Mouse (Mus musculus) frontal cortex, postnatal 14 days (tissue): Measurements from ENCODE around the gene Thegl.

Experiments
- DNase-seq, 2 experiments: peaks; one replicate each; pipeline ENCODE4 v3.0.0; 2022; ENCODE audit warnings: low spot score in 2 of 2

The Thegl gene

GRCm38 (mm10) chr5:77044362-77044761 is 28.5 kb downstream of the Thegl start:
- no peak for DNase-seq

GRCm38 (mm10) chr5:77052616-77053015 is 36.8 kb downstream of the Thegl start:
- DNase-seq: no peak

GRCm38 (mm10) chr5:77056881-77057440 is 41.1 kb downstream of the Thegl start:
- no peak for DNase-seq

- DNase-seq: no peak
These were observed 44.5 kb downstream of the Thegl start for GRCm38 (mm10) chr5:77060363-77060762.

DNA sequence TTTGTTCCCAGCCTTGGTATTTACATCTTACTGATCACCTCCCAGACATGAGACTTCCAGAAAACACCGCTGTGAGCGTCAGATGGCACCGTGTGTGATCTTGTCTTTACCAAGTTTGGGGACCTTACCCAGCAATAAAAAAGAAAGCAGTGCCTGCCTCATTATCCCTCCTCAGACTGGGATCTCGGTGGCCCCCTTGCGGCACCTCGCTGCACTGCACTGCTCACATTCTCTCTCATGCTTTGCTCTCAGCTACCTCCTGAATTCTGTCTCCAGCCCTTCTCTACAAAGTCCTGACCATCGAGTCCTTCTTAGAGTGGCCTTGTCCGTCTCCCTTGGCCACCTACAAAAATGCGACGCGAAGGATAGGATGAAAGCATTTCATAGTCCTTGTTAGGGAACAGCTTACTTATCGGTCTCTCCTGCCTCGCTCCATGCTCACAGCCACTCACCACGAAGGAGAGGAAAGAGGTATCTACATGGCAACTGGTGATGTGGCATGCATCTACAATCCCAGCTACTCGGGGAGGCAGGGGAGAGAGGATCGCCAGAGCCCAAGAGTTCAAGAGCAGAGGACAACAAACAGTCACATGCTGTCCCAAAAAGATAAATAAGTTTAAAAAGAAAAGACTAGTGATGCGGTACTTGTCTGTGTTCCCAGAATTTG is 45.7 kb downstream of the Thegl start:
- peak; percentile 35 to 73 for DNase-seq

GRCm38 (mm10) chr5:77067321-77067720 is 51.5 kb downstream of the Thegl start:
- DNase-seq: no peak

DNA sequence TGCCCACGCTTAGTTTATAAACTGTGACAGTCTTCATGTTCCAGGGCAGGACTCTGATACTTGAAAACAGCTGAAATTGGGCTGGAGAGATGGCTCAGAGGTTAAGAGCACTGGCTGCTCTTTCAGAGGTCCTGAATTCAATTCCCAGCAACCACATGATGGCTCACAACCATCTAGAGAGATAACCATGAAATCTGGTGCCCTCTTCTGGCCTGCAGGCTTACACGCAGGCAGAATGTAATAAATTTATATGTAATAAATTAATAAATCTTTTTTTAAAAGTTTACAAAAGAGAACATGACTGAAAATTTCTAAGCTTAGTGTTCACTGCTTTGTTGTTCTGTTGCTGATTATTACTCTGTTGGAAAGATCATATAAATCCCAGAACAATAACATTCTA is 55.2 kb downstream of the Thegl start:
- DNase-seq: no peak

DNA sequence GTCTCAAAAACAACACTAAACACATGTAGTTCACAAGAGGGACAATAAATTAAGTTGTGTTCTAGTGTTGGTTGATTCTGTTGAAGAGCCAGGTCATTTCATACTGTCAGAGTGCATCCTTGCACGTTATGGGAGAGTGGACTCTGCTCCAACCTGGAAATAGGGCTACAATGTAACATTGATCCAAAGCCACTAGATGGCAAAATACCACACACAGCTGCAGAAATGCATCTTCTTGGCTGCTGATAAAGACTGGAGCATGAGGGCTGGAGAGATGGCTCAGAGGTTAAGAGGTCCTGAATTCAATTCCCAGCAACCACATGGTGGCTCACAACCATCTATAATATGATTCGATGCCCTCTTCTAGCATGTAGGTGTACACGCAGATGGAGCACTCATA is 55.8 kb downstream of the Thegl start:
- no peak for DNase-seq

GRCm38 (mm10) chr5:77073794-77074193 is 58.0 kb downstream of the Thegl start:
- no peak for DNase-seq

- DNase-seq: peak in 1 of 2 experiments; percentile 25
These were observed 59.1 kb downstream of the Thegl start for GRCm38 (mm10) chr5:77074914-77075313.

- no peak for DNase-seq
These were observed 60.1 kb downstream of the Thegl start for GRCm38 (mm10) chr5:77075951-77076350.

- DNase-seq: no peak
These were observed 64.9 kb downstream of the Thegl start for GRCm38 (mm10) chr5:77080761-77081160.

DNA sequence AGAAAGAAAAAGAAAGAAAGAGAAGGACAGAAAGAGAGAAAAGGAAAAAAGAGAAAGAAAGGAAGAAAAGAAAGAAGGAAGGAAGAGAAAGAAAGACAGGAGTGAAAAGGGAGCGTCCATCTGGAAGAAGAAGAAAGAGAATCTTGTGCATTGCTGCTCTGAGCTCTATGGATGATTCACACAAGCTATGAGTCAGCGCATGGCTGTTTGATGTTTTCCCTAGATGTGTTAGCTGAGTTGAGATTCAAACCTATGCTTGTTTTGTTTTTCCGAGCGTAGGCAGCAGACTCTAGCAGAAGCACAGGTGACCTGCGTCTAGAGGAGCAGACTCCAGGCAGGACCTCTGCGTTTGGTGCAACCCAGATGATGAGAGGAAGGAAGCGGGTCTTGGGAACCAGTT is 66.9 kb downstream of the Thegl start:
- DNase-seq: no peak

GRCm38 (mm10) chr5:77084418-77084817 is 68.6 kb downstream of the Thegl start:
- no peak for DNase-seq

DNA sequence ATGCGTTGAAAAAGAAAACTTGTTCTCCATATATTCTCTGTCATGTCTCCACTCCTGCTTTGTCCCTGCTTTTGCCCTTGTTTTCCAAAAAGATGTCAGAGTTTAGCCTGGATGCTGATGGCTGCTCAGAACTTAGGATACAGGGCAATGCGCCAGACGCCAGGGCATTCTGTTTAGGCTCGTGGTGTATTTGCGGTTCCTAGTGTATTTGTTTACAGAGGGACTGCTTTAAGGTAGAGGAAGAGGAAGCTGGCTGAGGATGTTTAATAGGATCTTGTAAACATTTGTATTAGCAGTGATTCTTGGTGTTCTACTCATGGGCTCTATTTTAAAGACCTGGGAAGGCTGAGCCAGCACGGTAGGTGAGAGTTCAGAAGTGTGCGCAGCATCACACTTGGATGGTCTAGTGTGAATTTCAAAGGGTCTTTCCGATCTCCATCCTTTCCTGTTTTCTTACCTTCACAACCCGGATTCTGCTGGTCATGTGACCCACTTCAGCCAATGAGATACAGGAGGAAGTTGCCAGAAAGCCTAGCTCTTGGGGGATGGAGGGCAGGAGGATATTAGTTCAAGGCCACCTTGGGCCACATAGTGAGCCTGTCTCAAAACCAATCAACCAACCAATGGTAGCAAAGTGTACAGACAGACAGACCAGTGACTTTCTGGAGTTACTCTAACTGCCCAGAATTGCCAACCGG is 70.1 kb downstream of the Thegl start:
- no peak for DNase-seq

- no peak for DNase-seq
These were observed 70.7 kb downstream of the Thegl start for GRCm38 (mm10) chr5:77086541-77086940.

GRCm38 (mm10) chr5:77087122-77087521 is 71.3 kb downstream of the Thegl start:
- no peak for DNase-seq

GRCm38 (mm10) chr5:77089294-77089693 is 73.5 kb downstream of the Thegl start:
- peak in 1 of 2 experiments; percentile 49 for DNase-seq

DNA sequence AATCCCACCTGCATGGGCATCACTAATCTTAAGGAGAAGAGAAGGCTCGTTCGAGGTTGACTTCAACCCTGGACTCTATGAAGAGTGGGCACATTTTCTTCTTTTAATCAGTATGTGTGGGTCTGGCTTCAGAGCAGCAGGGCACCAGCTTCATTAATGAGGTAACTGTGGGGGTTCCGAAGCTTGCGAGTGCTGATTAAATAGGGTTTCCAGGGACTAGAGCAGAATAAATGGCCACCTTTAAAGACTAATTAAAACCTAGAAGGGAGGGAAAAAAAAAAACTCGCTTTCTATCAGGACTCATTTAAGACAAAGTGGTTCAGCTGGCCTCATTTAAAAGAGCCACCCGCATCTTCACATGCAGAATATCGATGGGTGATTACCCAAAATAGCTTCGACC is 74.1 kb downstream of the Thegl start:
- DNase-seq: no peak

GRCm38 (mm10) chr5:77090521-77091096 is 74.8 kb downstream of the Thegl start:
- no peak for DNase-seq

DNA sequence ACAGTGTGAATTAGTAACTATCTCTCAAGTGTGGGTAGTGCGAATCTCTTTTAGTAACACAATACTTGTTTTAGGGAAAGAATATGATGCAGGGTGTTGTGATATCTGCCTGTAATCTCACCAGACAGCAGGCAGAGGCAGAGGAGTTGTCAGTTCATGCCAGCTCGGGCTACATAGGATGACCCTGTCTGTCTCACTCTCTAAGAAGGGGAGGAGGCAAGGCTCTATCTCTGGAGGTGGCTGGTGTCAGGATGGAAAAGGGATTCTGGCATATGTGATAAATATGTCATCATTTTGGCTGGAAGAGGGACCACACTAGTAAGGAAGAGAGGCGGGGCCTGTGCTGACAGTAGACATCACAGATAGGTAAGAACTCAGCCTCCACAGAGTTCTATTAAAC is 76.1 kb downstream of the Thegl start:
- no peak for DNase-seq

DNA sequence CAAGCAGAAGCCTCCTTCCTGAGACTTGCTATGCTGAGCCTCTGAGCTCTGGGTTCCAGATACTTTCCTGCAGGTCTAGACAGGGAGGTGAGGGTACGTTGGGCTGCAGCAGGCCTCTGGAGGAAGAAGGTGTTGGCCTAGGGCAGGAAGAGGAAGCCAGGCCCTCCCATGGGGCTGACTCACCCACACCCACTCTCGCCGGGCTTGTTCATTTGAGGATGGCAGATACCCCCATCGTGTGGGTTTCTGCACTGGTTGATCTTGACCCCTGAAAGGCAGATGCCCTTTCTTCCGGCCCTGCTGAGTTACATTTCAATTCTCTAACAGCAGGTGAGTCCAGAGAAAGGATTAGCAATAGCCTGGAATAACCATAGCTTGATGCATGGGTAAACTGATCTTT is 76.7 kb downstream of the Thegl start:
- no peak for DNase-seq

- no peak for DNase-seq
These were observed 78.1 kb downstream of the Thegl start for GRCm38 (mm10) chr5:77093961-77094360.
